Mouse (Mus musculus) left cerebral cortex, adult 9 months (tissue): ENCODE results near the gene Fzd4.

Source experiments
- DNase-seq, 2 experiments: peaks; one replicate each; pipeline ENCODE4 v3.0.0; 2022; ENCODE audit warnings: low spot score in 2 of 2

Fzd4 gene

GRCm38 (mm10) chr7:89401136-89401858 is 2.9 kb upstream of the Fzd4 start:
- DNase-seq, result no peak

DNA sequence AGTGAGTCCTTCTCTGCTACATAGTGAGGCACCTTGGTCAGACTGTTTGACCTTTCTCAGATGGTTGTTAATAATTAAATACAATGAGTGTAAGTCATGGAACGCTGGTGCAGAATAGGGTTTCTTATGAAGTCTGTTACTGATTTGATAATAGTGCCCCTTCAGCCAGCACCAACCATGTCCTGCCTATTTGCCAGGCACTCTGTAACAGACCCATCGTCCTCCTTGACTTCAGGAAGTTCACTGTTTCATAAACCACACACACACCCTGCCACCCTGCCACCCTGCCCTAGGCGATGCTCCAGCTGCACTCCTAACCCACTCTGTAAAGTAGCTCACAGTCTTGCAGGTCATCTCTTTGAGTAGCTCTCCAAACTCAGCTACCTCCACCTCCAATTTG is 2.2 kb upstream of the Fzd4 start:
- DNase-seq, result no peak

GRCm38 (mm10) chr7:89403053-89403972 is 842 bp upstream of the Fzd4 start:
- DNase-seq, result peak; percentile 20 to 44

GRCm38 (mm10) chr7:89404734-89405440 is 732 bp downstream of the Fzd4 start:
- no peak for DNase-seq

GRCm38 (mm10) chr7:89406011-89406410 is 1.9 kb downstream of the Fzd4 start:
- DNase-seq, result no peak

- no peak for DNase-seq
Measured at GRCm38 (mm10) chr7:89407006-89407940, 3.1 kb downstream of the Fzd4 start.

DNA sequence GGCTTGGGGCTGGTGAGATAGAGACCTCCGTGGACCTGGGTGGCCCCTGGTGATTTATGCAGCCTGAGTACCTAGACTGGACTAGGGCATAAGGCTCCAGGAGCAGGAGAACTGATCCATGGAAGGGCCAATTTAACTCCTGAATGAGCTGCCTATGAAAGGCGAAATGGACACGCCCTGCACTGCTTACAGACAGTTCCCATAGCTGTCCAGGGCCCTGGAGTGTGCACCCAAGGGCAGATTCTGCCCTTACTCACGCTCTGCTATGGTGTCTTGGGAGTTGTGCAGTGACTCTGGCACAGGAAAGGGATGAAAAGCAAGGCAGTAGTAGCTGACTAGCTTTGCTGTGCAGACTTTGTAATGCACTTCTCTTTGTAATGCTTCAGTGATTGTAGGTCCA is 6.1 kb downstream of the Fzd4 start:
- no peak for DNase-seq

DNA sequence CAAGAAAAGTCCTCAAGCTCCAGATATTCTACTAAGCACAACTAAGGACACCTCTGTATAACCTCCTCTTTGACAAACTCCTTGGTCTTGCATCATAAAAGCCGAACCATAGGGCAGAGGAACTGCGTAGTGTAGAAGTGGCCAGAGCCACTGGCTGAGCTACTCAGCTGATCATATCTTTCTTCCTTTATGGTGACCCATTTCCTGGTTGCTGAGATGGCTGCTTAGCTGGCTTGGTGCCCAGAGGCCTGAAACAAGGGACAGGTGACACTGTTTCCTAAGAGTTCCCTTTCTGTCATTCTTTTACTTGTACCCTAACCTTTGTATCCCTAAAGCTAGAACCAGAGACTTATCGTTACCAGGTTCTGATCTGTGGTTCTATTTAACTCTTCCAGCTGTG is 7.2 kb downstream of the Fzd4 start:
- no peak for DNase-seq

- no peak for DNase-seq
Measured at GRCm38 (mm10) chr7:89412094-89412493, 7.9 kb downstream of the Fzd4 start.

DNA sequence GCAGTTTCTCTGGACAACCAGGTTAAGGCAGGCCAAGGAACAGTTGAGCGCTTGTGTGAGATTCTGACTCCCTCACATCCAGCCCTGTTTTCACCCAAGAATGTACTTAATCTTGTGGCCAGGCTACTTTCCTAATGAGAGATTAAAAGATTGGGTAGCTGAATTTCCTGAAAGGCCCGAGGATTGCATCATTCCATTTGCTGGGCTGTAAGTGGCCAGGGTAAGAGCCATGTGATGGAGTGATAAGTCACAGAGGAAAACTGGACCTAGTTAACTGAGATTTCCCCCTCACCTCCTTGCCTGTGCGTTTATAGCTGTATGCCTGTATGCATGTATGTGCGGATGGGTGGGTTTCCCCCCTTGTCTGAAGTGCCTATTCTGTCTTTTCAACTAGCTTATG is 11.9 kb downstream of the Fzd4 start:
- no peak for DNase-seq

GRCm38 (mm10) chr7:89417707-89418106 is 13.6 kb downstream of the Fzd4 start:
- DNase-seq, result no peak

GRCm38 (mm10) chr7:89418127-89418653 is 14.0 kb downstream of the Fzd4 start:
- no peak for DNase-seq

GRCm38 (mm10) chr7:89418917-89419679 is 14.9 kb downstream of the Fzd4 start:
- DNase-seq, result no peak

GRCm38 (mm10) chr7:89421294-89421693 is 17.1 kb downstream of the Fzd4 start:
- DNase-seq, result no peak

GRCm38 (mm10) chr7:89422650-89423049 is 18.5 kb downstream of the Fzd4 start:
- DNase-seq, result no peak

DNA sequence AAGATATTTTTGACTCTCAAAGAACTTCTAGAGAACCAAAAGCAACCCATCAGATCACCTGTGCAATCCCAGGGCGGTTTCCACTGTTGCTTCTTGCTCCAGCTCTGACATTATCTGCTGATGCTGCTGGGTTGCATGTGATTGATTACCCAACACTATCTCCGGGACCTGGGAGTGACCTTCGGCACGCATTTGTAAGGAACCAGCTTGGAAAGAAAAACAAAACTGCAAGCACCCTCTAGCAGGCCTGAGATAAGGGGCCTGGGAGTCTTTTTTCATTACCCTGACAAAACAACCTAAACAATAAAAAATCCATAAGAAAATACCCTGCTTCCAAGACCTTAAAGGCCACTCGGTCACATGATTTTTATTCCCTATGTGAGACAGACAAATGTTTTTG is 19.0 kb downstream of the Fzd4 start:
- no peak for DNase-seq

GRCm38 (mm10) chr7:89423688-89424255 is 19.6 kb downstream of the Fzd4 start:
- DNase-seq, result no peak

GRCm38 (mm10) chr7:89424659-89425058 is 20.5 kb downstream of the Fzd4 start:
- no peak for DNase-seq

DNA sequence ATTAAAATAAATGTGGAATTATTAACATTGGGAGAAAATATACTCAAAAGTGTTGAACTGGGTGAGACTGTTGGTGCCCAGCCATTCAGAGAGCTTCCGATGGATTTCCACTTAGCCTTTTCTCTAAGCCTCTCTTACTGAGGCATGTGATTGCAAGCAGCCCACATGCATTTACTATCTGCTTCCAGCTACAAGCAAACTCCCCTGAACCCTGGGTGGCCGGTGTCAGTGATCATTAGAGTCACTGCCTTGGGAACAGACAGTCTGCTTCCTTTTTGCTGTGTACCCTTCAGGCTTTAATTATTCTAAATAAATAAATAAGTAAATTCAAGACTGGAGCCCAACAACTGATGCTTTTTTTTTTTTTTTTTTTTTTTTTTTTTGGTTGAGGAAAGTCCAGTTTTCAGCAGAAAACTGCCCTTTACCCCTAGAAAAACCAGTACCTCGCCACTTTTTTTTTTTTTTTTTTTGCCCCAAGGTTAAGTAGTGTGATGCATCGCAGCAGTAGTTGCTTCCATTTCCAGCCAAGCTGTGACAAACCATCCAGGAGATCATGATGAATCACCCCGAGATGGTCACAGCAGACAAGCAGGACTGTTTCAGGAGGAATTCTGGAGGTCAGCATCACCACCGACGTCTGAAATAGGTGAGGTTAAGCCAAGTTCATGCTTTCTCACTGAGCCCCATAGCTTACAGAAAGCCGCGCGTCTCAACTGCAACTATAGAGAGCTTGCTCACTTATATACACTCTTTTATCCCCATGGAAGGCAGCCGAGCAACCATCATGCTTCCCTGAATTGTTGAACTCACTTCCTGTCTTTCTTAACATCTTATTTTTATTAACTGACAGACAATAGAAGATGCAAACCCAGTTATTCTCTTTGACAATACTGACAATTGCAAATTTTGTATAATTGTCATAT is 21.9 kb downstream of the Fzd4 start:
- DNase-seq, result no peak
